Mouse (Mus musculus) megakaryocyte progenitor cell, adult 5-6 weeks (primary cell): ENCODE results near the gene Nol4l. TPM values are rescaled to one million over a fixed set of nuclear protein-coding genes. Genes with fewer than 3 reads are reported as not detected.
A peak's percentile ranks its signal among the peaks of the same experiment; 100 is the strongest.
"Not testable (repeated sequence)": the region's sequence is repeated elsewhere in the genome, so short reads cannot be mapped to it uniquely, and the experiment has no call there.

Experiments used
- ATAC-seq: replicated peaks from 2 replicates; pipeline ENCODE4 v1.8.0; 2016; ENCODE audit warnings: mild to moderate bottlenecking, moderate TSS enrichment, inconsistent platforms; ENCODE audit not compliant: poor library complexity
- total RNA-seq, 2 experiments: library from RNA; stranded (forward) in 1 of 2; stranded (reverse) in 1 of 2; fragments of 157-497, 149-512 nt in 1 of 2; fragments of 200-1000 nt in 1 of 2; gene quantifications; 2 replicates each; pipeline versions ENCODE4 v1.2.3 to v1.2.4; 2015 to 2017

Nol4l gene
- total RNA-seq, 2 experiments from 2014 or later = 3.7 to 4.4 TPM

DNA sequence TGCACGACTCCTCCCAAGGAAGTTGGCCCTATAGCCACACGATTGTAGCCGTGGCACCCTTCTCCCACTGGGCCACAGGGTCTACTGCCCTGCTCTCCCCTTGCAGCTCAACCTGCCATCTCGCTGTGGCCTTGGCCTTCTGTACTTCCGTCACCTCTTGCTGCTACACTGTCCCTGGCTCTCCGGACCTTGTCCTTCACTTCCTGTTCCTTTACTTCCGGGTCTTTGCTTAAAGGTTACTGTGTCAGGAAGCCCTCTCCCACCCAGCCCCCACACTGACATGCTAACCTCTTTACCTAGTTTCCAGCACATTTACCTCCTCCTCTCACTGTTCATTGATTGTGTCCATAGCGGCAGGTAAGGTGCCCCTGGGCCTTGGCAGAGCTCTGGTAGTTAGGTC lies 105.2 kb downstream of the Nol4l start:
- ATAC-seq = no peak

DNA sequence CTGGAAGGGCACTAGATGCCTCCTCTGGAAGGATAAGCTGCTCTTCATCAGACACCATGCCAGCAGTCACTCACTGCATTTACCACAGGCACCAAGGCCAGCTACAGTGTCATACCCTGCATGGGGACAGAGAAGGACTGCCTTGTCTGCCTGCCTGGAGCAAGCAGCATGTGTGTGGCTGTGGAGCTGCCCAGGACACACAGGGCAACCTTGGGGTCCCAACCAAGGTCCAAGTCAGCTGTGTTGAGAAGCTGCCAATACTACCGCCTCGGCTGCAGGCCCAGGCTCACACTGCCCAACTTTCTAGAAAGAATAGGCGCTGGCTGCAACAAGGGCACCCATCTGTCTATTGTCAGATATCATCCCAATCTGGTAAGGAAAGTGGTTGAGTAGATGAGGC lies 106.7 kb downstream of the Nol4l start:
- ATAC-seq = no peak

DNA sequence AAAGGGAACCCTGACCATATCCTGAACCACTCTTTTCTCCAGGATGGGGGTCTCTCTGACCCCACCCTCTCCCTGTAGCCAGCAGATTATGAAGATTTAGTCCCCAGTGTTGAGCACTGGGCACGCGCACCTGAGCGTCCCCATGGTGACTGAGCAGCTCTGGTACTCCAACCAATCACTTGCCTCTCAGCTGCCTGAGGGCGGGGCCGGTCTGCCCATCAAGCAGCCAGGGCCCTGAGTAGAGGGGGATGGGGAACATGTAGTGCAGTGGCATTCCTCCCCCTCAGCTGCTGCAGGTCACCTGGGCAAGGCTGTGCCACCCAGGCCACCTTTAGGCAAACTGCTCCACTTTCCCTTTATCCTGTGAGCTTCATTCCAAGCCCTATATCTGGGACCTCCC lies 107.7 kb downstream of the Nol4l start:
- no peak for ATAC-seq

DNA sequence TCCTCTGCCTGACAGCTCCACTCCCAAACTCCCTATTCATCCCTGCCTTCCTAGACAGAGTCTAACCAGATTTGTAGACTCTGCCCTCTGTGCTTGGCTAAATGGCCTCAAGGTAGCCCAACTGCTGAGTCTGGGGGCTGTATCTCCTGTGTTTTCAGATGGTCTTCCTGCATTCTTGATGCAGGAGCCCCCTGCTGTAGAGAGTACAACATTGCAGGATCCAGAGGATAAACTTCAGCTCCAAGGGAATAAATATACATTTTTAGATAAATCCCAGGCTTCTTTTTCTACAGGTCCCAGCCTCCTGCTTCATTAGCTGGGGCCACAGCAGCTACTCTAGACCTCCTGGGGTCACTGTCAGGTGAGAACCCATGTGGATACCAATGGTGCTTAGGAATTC lies 108.5 kb downstream of the Nol4l start:
- no peak for ATAC-seq

- no peak for ATAC-seq
These were observed 111.4 kb downstream of the Nol4l start for GRCm38 (mm10) chr2:153418381-153418780.

- ATAC-seq = no peak
These were observed 111.9 kb downstream of the Nol4l start for GRCm38 (mm10) chr2:153417841-153418240.

- ATAC-seq = peak; percentile 61
These were observed 115.2 kb downstream of the Nol4l start for GRCm38 (mm10) chr2:153414607-153415006.

- no peak for ATAC-seq
These were observed 117.2 kb downstream of the Nol4l start for GRCm38 (mm10) chr2:153412563-153412962.

- peak; percentile 59 for ATAC-seq
These were observed 118.2 kb downstream of the Nol4l start for GRCm38 (mm10) chr2:153411557-153411956.

DNA sequence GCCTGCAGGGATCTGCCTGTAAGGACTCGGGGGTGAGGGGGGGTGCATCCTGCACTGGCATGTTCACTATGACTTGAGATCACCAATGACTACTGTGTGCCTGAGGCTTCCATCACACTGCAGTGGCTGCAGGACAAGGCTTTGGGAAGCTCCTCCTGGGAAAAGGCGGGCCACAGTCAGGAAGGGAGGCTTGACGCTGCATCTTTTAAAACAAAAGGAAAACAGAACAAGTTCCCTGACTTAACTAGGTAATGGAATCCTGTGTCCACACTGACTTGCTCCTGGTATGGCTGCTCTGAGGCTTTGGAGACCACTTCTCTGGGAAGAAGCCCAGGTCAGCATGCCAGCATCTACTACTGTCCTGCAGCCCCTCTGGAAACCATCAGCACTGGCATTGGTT lies 120.8 kb downstream of the Nol4l start:
- ATAC-seq = no peak

GRCm38 (mm10) chr2:153406882-153407281 lies 122.9 kb downstream of the Nol4l start:
- no peak for ATAC-seq

DNA sequence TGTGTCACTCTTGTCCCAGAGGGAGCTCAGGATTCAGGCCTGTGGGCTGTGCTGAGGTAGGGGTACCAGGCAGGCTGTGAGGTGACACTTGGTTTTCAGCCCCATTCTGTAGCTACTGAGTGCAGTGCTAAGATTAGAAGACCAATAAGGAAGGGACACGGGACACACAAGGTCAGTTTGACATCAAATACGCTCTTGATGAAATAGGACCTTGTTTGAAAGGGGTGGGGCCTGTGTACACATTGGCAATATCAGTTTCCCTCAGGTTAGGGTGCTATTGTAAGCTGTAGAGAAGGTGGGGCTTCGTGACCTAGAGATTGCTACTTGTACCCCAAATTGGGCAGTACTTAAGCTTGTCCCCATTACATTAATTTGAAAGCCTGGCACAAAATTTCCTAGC lies 124.9 kb downstream of the Nol4l start:
- ATAC-seq = no peak

DNA sequence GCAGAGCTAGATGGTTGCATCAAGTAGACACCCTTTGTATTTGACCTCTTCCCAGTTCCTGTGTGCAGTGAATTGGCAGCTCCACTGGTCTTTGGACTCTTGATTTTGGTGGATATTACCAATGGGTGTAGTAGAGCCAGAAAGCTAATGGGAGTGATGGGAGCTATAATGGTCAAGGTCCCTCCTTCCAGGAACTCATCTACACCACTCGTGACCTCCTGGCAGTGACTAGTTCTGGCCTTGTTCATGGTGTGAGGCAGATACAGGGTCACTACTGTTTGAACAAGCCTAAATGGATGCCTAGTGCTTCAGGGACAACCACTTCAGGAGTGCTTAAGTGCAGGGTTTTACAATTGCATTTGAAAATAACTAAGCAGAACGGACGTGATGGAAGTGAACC lies 125.7 kb downstream of the Nol4l start:
- no peak for ATAC-seq

GRCm38 (mm10) chr2:153399166-153399565 lies 130.6 kb downstream of the Nol4l start:
- ATAC-seq = no peak

DNA sequence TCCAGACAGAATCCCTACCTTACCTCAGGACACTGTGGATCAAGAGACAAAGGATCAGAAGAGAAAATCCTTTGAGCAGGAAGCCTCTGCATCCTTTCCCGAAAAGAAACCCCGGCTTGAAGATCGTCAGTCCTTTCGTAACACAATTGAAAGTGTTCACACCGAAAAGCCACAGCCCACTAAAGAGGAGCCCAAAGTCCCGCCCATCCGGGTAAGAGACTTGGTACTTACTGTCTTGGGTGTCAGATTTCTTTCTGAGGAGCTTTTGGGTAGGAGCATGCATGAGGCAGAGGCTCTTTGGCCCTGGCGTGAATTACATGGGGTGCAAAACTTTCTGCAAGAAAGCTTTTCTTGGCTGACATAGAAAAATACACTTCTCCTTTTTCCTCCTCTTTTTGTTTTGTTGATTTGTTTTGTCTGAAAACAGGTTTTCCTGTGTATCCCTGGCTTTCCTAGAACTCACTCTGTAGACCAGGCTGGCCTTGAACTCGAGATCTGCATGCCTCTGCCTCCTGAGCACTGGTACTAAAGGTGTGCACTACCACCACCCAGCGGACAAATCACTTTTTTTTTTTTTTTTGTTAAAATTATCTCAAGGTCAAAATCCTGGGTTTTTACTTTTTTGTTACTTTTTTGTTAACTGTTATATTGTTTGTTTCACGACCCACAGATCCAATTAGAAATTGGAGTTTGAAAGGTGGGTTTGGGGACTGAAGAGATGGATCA lies 131.8 kb downstream of the Nol4l start:
- ATAC-seq = no peak

- ATAC-seq = no peak
These were observed 136.7 kb downstream of the Nol4l start for GRCm38 (mm10) chr2:153393045-153393444.

GRCm38 (mm10) chr2:153389831-153390230 lies 139.9 kb downstream of the Nol4l start:
- ATAC-seq = peak; percentile 65

DNA sequence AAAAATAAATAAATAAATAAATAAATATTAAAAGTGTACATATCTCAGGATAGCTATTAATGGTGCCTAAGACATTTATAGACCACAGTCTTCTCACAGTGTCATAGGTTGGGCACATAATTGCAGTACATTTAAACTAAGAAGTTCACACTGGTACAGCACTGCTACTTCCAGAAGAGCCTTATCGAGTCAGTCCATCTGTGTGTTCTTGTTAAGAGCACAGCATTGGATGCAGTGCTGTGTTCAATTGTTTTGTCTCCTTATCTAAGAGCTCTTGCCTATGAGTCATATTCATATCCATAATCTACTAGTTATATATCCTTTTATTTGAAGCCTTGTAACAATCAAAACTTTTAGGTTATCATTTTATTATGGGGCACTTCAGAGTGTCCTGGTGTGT lies 149.3 kb downstream of the Nol4l start:
- peak; percentile 57 for ATAC-seq

DNA sequence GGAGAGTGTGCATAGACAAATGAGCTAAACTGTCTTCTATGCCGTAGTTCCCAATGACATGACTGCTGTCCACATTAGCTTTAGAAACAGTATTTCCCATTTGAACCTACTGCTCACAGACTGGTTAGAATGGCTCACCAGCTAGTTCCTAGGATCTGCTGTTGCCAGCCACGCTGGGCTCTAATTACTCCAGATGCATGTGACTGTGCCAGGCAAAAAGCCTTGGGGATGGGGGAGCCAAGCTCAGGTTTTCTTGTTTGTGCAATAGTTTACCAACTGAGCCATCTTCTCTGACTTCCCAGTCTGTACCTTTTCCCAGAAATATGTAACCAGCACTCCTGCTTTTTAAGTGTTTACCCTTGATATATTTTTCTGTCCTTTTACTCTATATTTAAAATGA lies 154.4 kb downstream of the Nol4l start:
- ATAC-seq = no peak

GRCm38 (mm10) chr2:153370871-153371270 lies 158.9 kb downstream of the Nol4l start:
- no peak for ATAC-seq

DNA sequence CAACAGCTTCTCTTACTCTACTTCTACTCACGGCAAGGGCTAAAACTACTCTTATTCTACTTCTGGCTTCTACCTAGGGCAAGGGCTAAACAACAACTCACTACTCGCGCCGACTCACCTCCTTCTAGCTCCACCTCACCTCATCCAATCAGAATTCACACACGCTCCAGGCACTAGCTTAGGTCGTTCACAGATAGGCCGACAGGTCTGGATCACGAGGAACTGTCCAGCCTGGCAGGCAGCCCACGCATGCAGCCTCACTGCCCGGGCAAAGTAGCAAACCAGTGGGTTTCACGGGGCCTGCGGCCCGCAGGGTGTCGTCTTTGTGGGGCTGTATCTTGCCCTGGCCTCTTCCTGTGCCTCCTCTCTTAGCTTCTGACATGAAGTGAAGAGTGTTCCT lies 165.2 kb downstream of the Nol4l start:
- not testable (repeated sequence) for ATAC-seq

- ATAC-seq = no peak
These were observed 168.6 kb downstream of the Nol4l start for GRCm38 (mm10) chr2:153361101-153361710.
